Mouse (Mus musculus) cerebellum, adult 11-12 months (tissue): Measurements from ENCODE around the gene Habp2.
A peak's percentile ranks its signal among the peaks of the same experiment; 100 is the strongest.

ENCODE experiments used
- DNase-seq: peaks from one replicate; pipeline ENCODE4 v3.0.0; 2022

The Habp2 gene

GRCm38 (mm10) chr19:56286866-56287265, at the start of gene Habp2:
Habp2 (plus strand) TSS chr19:56287137.
- DNase-seq: no peak

GRCm38 (mm10) chr19:56238501-56238900, 48.4 kb upstream of the Habp2 start:
- DNase-seq: no peak

GRCm38 (mm10) chr19:56245201-56245600, 41.7 kb upstream of the Habp2 start:
- DNase-seq: no peak

- DNase-seq: no peak
These were observed 34.1 kb upstream of the Habp2 start for GRCm38 (mm10) chr19:56252815-56253214.

GRCm38 (mm10) chr19:56253271-56253670, 33.7 kb upstream of the Habp2 start:
- DNase-seq: no peak

- DNase-seq: no peak
These were observed 32.2 kb upstream of the Habp2 start for GRCm38 (mm10) chr19:56254751-56255150.

- no peak for DNase-seq
These were observed 31.4 kb upstream of the Habp2 start for GRCm38 (mm10) chr19:56255506-56255905.

- DNase-seq: no peak
These were observed 30.7 kb upstream of the Habp2 start for GRCm38 (mm10) chr19:56256235-56256634.

GRCm38 (mm10) chr19:56256741-56257140, 30.2 kb upstream of the Habp2 start:
- DNase-seq: no peak

- DNase-seq: no peak
These were observed 23.2 kb upstream of the Habp2 start for GRCm38 (mm10) chr19:56263696-56264095.

GRCm38 (mm10) chr19:56264175-56264574, 22.8 kb upstream of the Habp2 start:
- no peak for DNase-seq

- DNase-seq: no peak
These were observed 21.8 kb upstream of the Habp2 start for GRCm38 (mm10) chr19:56265149-56265548.

- no peak for DNase-seq
These were observed 14.9 kb upstream of the Habp2 start for GRCm38 (mm10) chr19:56272081-56272480.

- DNase-seq: no peak
These were observed 9.7 kb upstream of the Habp2 start for GRCm38 (mm10) chr19:56277140-56277804.

- DNase-seq: no peak
These were observed 9.0 kb upstream of the Habp2 start for GRCm38 (mm10) chr19:56277951-56278350.

GRCm38 (mm10) chr19:56278366-56278765, 8.6 kb upstream of the Habp2 start:
- DNase-seq: no peak

GRCm38 (mm10) chr19:56285222-56285621, 1.7 kb upstream of the Habp2 start:
- DNase-seq: no peak

GRCm38 (mm10) chr19:56287580-56288367, 837 bp downstream of the Habp2 start:
- DNase-seq: no peak

GRCm38 (mm10) chr19:56288436-56288835, 1.5 kb downstream of the Habp2 start:
- no peak for DNase-seq

GRCm38 (mm10) chr19:56289642-56290041, 2.7 kb downstream of the Habp2 start:
- DNase-seq: no peak

- DNase-seq: no peak
These were observed 5.0 kb downstream of the Habp2 start for GRCm38 (mm10) chr19:56291898-56292297.

GRCm38 (mm10) chr19:56292335-56292734, 5.4 kb downstream of the Habp2 start:
- DNase-seq: peak; percentile 9

- peak; percentile 94 for DNase-seq
These were observed 7.9 kb downstream of the Habp2 start for GRCm38 (mm10) chr19:56294654-56295399.

GRCm38 (mm10) chr19:56296668-56297067, 9.7 kb downstream of the Habp2 start:
- DNase-seq: no peak
